Mouse (Mus musculus): ENCODE measurements around the gene Plekhh2. TPM values are rescaled to one million over a fixed set of nuclear protein-coding genes. Genes with fewer than 3 reads are reported as not detected.

The Plekhh2 gene
- polyA plus RNA-seq, 2 experiments, result 0.22 to 0.37 TPM

DNA sequence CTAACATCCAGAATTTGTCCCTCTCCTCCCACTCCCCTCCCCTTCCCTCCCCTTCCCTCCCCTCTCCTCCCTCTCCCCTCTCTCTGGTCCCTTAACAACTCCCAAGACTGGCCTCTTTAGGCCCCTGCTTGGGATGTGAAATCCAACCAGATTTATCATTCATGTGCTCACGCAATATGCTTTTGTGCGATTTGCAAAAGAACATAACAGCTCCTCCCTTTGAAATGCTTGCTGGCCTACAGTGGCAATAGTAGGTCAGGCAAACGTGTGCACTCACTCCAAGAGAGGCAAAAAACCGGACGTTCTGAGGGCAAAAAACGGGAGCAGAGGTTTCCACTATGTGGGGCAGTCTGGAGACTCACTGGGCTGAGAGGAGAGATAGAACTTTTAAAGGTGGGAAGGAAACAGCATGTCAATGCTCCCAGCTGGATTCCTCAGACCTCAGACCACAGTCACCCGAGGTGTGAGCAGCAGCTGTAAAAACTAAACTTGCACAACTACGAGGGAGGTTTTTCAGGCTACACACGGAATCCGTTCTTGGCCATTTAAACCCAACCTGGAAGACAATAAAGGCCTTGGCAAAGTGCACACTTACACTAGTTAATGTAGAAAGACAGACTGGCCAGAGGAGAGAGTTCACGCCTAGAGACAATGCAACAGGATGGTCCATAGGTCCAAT lies 595 bp upstream of the Plekhh2 start:
- no peak for ATAC-seq (ENCODE audit: insufficient read depth)
- no peak for DNase-seq (ENCODE audit: low read depth in 3 of 3, low spot score in 3 of 3)
- Histone ChIP-seq H3K4me3 (ENCODE audit: insufficient read depth in 1 of 2, low read depth in 2 of 2, low read length in 2 of 2) (peak overlapping the region in 1 of 2 experiments; percentile 48; a peak in 2 of 4 replicates), H3K27ac (no peak overlapping the region), H3K4me1 (replicated peaks; ENCODE audit: control insufficient read depth in 2 of 2, insufficient read depth in 2 of 2, low read length in 1 of 2) (peaks cover 0 to 2% of the 10 kb centered on the region in 2 experiments; a peak in 1 of 4 replicates), H3K4me2 (ENCODE audit: low read depth) (peak overlapping the region; percentile 57), H3K9me3 (ENCODE audit: control insufficient read depth, low read length) (no peaks in the 10 kb centered on the region), H3K36me3 (replicated peaks; ENCODE audit: control insufficient read depth, insufficient read depth, low read depth) (no peaks in the 10 kb centered on the region), H3K9ac (replicated peaks) (no peak overlapping the region), H3K27me3 (ENCODE audit: control insufficient read depth, insufficient read depth, low read length) (peaks cover 25% of the 10 kb centered on the region)
- WGBS (ENCODE audit: insufficient replicate concordance), result 32% methylated on average over 11 of the region's 11 CpGs
- TF ChIP-seq EP300 (IDR thresholded peaks at IDR 0.05; ENCODE audit: low read depth), result no peak
- TF ChIP-seq CTCF (IDR thresholded peaks at IDR 0.05; ENCODE audit: low read depth), result no peak

DNA sequence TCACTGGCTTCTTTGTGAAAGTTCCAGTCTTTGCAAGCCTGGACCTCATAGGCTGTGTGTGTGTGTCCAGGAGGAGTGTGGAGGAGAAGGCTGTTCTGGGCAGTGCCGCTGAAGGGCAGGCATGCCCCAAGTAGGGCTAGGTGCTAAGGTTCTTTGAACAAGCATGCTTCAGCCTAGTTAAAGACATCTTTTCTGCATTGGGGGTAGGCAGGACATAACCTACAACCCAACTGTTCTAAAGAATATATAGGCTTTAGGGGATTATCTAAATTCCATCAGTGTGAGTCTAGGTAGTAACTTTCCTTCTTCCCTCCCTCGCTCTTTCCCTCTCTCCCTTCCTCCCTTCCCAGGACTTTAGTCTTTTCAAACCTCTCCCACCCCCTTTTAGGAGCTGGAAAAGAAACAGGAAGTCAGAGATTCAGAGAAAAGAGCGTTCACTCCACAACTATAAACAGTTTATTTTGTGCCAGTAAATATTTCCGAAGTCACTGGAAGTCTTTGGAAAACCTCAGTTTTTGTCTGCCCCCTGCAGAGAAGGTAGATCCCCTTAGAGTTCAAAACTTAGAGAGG lies 906 bp downstream of the Plekhh2 start:
- DNase-seq (ENCODE audit: low read depth in 3 of 3, low spot score in 3 of 3), result no peak
- WGBS (ENCODE audit: insufficient replicate concordance), result 7% methylated on average over 4 of the region's 4 CpGs
- H3K36me3 ChIP-seq (replicated peaks; ENCODE audit: control insufficient read depth, insufficient read depth, low read depth), result no peaks in the 10 kb centered on the region
- H3K4me2 ChIP-seq (ENCODE audit: low read depth), result peak overlapping the region; percentile 57
- peaks cover 25% of the 10 kb centered on the region for H3K27me3 ChIP-seq (ENCODE audit: control insufficient read depth, insufficient read depth, low read length)
- H3K4me3 ChIP-seq (ENCODE audit: insufficient read depth in 1 of 2, low read depth in 2 of 2, low read length in 2 of 2), result peak overlapping the region; percentile 48 to 51
- H3K9ac ChIP-seq (replicated peaks), result no peak overlapping the region
- H3K4me1 ChIP-seq (replicated peaks; ENCODE audit: control insufficient read depth in 2 of 2, insufficient read depth in 2 of 2, low read length in 1 of 2), result peaks cover 0 to 2% of the 10 kb centered on the region in 2 experiments; a peak in 1 of 4 replicates
- H3K27ac ChIP-seq, result no peak overlapping the region
- ATAC-seq (ENCODE audit: insufficient read depth), result no peak
- H3K9me3 ChIP-seq (ENCODE audit: control insufficient read depth, low read length), result no peaks in the 10 kb centered on the region
- no peak for TF ChIP-seq EP300 (IDR thresholded peaks at IDR 0.05; ENCODE audit: low read depth)
- no peak for TF ChIP-seq CTCF (IDR thresholded peaks at IDR 0.05; ENCODE audit: low read depth)

DNA sequence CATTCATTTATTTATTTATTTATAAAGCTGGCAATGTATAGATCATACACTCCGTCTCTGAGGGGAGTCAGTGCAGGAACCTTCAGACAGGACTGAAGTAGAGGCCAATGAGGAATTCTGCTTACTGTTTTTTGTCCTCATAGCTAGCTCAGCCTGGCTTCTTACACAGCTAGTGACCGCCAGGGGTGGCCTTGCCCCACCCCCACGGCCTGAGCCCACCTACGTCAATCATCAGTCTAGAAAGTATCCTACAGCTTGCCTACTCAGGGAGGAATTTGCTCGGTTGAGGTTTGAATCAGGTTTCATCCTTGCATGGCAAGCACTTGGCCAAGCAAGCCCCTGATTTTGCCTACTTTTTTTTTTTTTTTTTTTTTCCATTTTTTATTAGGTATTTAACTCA lies 4.2 kb downstream of the Plekhh2 start:
- Histone ChIP-seq H3K27ac (no peak overlapping the region), H3K36me3 (replicated peaks; ENCODE audit: control insufficient read depth, insufficient read depth, low read depth) (no peaks in the 10 kb centered on the region), H3K9me3 (ENCODE audit: control insufficient read depth, low read length) (no peaks in the 10 kb centered on the region), H3K4me3 (ENCODE audit: insufficient read depth in 1 of 2, low read depth in 2 of 2, low read length in 2 of 2) (no peak overlapping the region), H3K9ac (replicated peaks) (no peak overlapping the region), H3K4me2 (ENCODE audit: low read depth) (no peak overlapping the region), H3K4me1 (replicated peaks; ENCODE audit: control insufficient read depth in 2 of 2, insufficient read depth in 2 of 2, low read length in 1 of 2) (no peaks in the 10 kb centered on the region), H3K27me3 (ENCODE audit: control insufficient read depth, insufficient read depth, low read length) (peaks cover 20% of the 10 kb centered on the region)
- no peak for DNase-seq (ENCODE audit: low read depth in 3 of 3, low spot score in 3 of 3)
- 59% methylated on average over 5 of the region's 5 CpGs for WGBS (ENCODE audit: insufficient replicate concordance)
- ATAC-seq (ENCODE audit: insufficient read depth), result no peak
- TF ChIP-seq EP300 (IDR thresholded peaks at IDR 0.05; ENCODE audit: low read depth), result no peak
- TF ChIP-seq CTCF (IDR thresholded peaks at IDR 0.05; ENCODE audit: low read depth), result no peak

DNA sequence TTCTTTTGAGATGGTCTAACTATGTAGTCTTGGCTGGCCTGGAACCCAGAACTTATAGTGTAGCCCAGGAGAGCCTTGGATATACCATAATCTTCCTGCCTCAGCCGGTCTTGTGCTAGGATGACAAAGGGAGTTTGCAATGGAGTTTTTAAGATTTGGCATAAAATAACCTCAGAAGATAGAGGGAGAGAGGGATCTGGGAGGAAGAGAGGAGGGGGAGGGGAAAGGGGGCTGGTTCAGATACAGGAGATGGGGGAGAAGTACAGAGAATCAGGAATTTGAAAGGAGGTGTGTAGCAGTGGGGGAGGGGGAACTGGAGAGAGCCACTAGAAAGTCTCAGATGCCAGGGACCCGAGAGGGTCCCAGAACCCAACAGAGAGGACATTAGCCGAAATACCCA lies 7.7 kb downstream of the Plekhh2 start:
- Histone ChIP-seq H3K36me3 (replicated peaks; ENCODE audit: control insufficient read depth, insufficient read depth, low read depth) (no peaks in the 10 kb centered on the region), H3K4me2 (ENCODE audit: low read depth) (no peak overlapping the region), H3K27me3 (ENCODE audit: control insufficient read depth, insufficient read depth, low read length) (no peaks in the 10 kb centered on the region), H3K9me3 (ENCODE audit: control insufficient read depth, low read length) (no peaks in the 10 kb centered on the region), H3K4me1 (replicated peaks; ENCODE audit: control insufficient read depth in 2 of 2, insufficient read depth in 2 of 2, low read length in 1 of 2) (no peaks in the 10 kb centered on the region), H3K4me3 (ENCODE audit: insufficient read depth in 1 of 2, low read depth in 2 of 2, low read length in 2 of 2) (no peak overlapping the region), H3K27ac (no peak overlapping the region), H3K9ac (replicated peaks) (no peak overlapping the region)
- ATAC-seq (ENCODE audit: insufficient read depth) (no peak), DNase-seq (ENCODE audit: low read depth in 3 of 3, low spot score in 3 of 3) (no peak)
- TF ChIP-seq EP300 (IDR thresholded peaks at IDR 0.05; ENCODE audit: low read depth) (no peak), CTCF (IDR thresholded peaks at IDR 0.05; ENCODE audit: low read depth) (no peak)
- WGBS (ENCODE audit: insufficient replicate concordance), result 50% methylated on average over 3 of the region's 3 CpGs

DNA sequence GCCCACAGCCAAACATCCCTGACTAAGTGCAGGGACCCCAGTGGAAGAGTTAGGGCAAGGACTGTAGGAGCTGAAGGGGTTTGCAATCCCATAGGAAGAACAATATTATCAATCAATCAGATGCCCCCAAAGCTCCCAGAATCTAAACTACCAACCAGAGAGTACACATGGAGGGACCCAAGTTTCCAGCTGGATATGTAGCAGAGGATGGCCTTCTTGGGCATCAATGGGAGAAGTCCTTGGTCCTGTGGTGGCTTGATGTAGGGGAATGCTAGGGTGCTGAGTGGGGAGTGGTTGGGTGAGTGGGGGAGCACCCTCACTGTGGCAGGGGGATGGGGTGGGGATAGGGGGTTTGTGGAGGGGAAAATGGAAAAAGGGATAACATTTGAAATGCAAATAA lies 8.4 kb downstream of the Plekhh2 start:
- no peak overlapping the region for H3K9ac ChIP-seq (replicated peaks)
- no peaks in the 10 kb centered on the region for H3K27me3 ChIP-seq (ENCODE audit: control insufficient read depth, insufficient read depth, low read length)
- H3K4me2 ChIP-seq (ENCODE audit: low read depth), result no peak overlapping the region
- H3K4me3 ChIP-seq (ENCODE audit: insufficient read depth in 1 of 2, low read depth in 2 of 2, low read length in 2 of 2), result no peak overlapping the region
- no peak for ATAC-seq (ENCODE audit: insufficient read depth)
- no peak for DNase-seq (ENCODE audit: low read depth in 3 of 3, low spot score in 3 of 3)
- no peaks in the 10 kb centered on the region for H3K36me3 ChIP-seq (replicated peaks; ENCODE audit: control insufficient read depth, insufficient read depth, low read depth)
- no peak overlapping the region for H3K27ac ChIP-seq
- no peaks in the 10 kb centered on the region for H3K9me3 ChIP-seq (ENCODE audit: control insufficient read depth, low read length)
- H3K4me1 ChIP-seq (replicated peaks; ENCODE audit: control insufficient read depth in 2 of 2, insufficient read depth in 2 of 2, low read length in 1 of 2), result no peaks in the 10 kb centered on the region
- TF ChIP-seq EP300 (IDR thresholded peaks at IDR 0.05; ENCODE audit: low read depth) (no peak), CTCF (IDR thresholded peaks at IDR 0.05; ENCODE audit: low read depth) (no peak)

Data from liver, embryonic 14.5 days (tissue).